Mouse (Mus musculus) hindbrain, embryonic 13.5 days (tissue): ENCODE results near the gene Csnka2ip. TPM values are rescaled to one million over a fixed set of nuclear protein-coding genes. Genes with fewer than 3 reads are reported as not detected.
A peak's percentile ranks its signal among the peaks of the same experiment; 100 is the strongest.

Experiments
- ATAC-seq: fragments of 200-750 bp; cut with Nextera tagmentation; 2 replicates; pipeline ENCODE4 v1.8.0; 2017; ENCODE audit warnings: moderate TSS enrichment; ENCODE audit not compliant: low FRiP score
- H3K27ac ChIP-seq: fragments of 300-500 bp; sonication (generic); 2 replicates; pipeline ENCODE4 v1.5.1; 2015; ENCODE audit warnings: inconsistent platforms, mild to moderate bottlenecking, moderate library complexity
- H3K27me3 ChIP-seq: fragments of 300-500 bp; sonication (generic); 2 replicates; pipeline ENCODE4 v1.6.1; 2015; ENCODE audit warnings: mild to moderate bottlenecking, inconsistent platforms
- H3K36me3 ChIP-seq: fragments of 300-500 bp; sonication (generic); 2 replicates; pipeline ENCODE4 v1.6.1; 2015; ENCODE audit warnings: mild to moderate bottlenecking, inconsistent platforms
- H3K4me1 ChIP-seq: fragments of 300-500 bp; sonication (generic); replicated peaks from 2 replicates; pipeline ENCODE4 v1.6.1; 2015; ENCODE audit warnings: inconsistent platforms
- H3K4me2 ChIP-seq: fragments of 300-500 bp; sonication (generic); 2 replicates; pipeline ENCODE4 v1.6.1; 2015; ENCODE audit warnings: inconsistent platforms, mild to moderate bottlenecking, moderate library complexity
- H3K4me3 ChIP-seq: fragments of 300-500 bp; sonication (generic); 2 replicates; pipeline ENCODE4 v1.5.1; 2015; ENCODE audit warnings: mild to moderate bottlenecking, inconsistent platforms
- H3K9ac ChIP-seq: fragments of 300-500 bp; sonication (generic); 2 replicates; pipeline ENCODE4 v1.6.1; 2015; ENCODE audit warnings: mild to moderate bottlenecking, inconsistent platforms
- H3K9me3 ChIP-seq: fragments of 300-500 bp; sonication (generic); 2 replicates; pipeline ENCODE4 v1.6.1; 2016; ENCODE audit warnings: inconsistent platforms
- WGBS: fragments of 180-500 bp; shearing (Covaris S2); methylation state at CpG from one replicate; pipeline ENCODE4 v1.1.7; 2015; 5-methylcytosine and 5-hydroxymethylcytosine counted together
- polyA plus RNA-seq: library from polyadenylated mRNA; unstranded; fragments of >200 nt; fragmentation: Nextera tagmentation; extraction: Ambion mirVana; gene quantifications from 2 replicates; pipeline ENCODE4 v1.2.1, GENCODE M21; 2015

Csnka2ip gene
- polyA plus RNA-seq, 1 experiment from 2014 or later, result not detected

DNA sequence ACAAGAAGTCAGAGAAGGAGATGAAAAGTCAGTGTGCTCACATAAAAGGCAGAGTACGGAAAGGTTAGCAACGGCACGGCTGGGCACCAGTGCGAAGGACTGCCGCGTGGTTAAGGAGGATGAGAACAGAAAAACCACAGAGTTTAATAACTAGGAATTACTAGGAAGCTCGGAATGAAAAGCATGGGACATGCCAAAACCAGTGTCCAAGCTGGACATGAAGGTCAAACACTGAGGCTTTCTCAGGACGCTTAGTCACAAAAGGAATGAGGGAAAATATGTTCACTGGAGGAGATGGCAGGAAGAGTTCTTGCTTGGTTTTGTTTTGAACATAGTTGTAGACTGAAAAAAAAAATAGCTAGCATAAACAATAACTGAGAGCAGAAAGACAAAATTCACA, 32.7 kb downstream of the Csnka2ip start:
- no peak for ATAC-seq
- H3K9ac ChIP-seq, result no peak overlapping the region
- no peaks in the 10 kb centered on the region for H3K4me1 ChIP-seq
- no peaks in the 10 kb centered on the region for H3K27me3 ChIP-seq
- H3K9me3 ChIP-seq, result no peaks in the 10 kb centered on the region
- H3K36me3 ChIP-seq, result no peaks in the 10 kb centered on the region
- 93% methylated on average over 8 of the region's 8 CpGs for WGBS
- H3K4me2 ChIP-seq, result no peak overlapping the region
- H3K4me3 ChIP-seq, result no peak overlapping the region
- no peak overlapping the region for H3K27ac ChIP-seq

DNA sequence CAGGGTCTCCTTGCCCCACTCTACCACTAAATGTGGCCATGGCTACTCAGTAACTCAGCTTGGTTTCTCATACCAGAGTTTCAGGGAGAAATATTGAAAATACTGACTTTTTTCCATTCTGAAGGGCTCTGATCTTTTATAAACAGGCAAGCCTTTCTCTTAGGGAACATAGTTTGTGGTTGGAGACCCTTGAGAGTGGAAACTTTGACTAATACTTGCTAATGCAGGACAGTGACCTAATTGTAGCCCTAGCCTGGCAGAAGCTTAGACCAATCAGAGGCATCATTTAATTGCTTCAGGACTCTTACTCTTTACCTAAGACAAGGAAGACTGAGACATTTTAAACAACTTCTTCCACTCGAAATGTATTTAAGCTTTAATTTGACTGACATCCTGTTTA, 39.1 kb downstream of the Csnka2ip start:
- H3K27me3 ChIP-seq, result no peaks in the 10 kb centered on the region
- no peaks in the 10 kb centered on the region for H3K36me3 ChIP-seq
- no peaks in the 10 kb centered on the region for H3K4me1 ChIP-seq
- H3K9ac ChIP-seq, result no peak overlapping the region
- 78% methylated on average over 1 of the region's 1 CpGs for WGBS
- ATAC-seq, result no peak
- H3K27ac ChIP-seq, result no peak overlapping the region
- H3K4me2 ChIP-seq, result no peak overlapping the region
- H3K4me3 ChIP-seq, result no peak overlapping the region
- no peaks in the 10 kb centered on the region for H3K9me3 ChIP-seq

DNA sequence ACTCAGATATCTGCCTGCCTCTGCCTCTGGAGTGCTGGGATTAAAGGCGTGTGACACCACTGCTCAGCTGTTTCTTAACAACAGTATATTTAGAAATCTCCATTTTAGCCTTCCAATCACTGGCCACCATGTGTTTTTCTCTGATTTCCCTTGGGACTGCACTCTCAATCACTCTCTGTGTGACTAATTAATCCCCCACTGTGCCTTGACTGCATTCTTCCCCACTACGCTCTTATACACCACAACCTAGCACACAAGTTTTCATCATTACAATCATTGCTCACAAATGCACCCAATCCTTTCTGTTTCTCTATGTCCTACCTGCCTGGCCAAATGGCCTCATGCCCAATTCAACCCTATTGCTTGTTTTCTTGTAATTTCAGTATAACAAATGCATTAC, 43.7 kb downstream of the Csnka2ip start:
- H3K9me3 ChIP-seq, result no peaks in the 10 kb centered on the region
- 37% methylated on average over 2 of the region's 2 CpGs for WGBS
- ATAC-seq, result 0 out of 2 replicates have a peak, but pooled peaks have one; percentile 61
- no peaks in the 10 kb centered on the region for H3K36me3 ChIP-seq
- H3K27me3 ChIP-seq, result no peaks in the 10 kb centered on the region
- H3K27ac ChIP-seq, result no peak overlapping the region
- no peak overlapping the region for H3K9ac ChIP-seq
- H3K4me1 ChIP-seq, result no peaks in the 10 kb centered on the region
- H3K4me3 ChIP-seq, result no peak overlapping the region
- H3K4me2 ChIP-seq, result no peak overlapping the region

DNA sequence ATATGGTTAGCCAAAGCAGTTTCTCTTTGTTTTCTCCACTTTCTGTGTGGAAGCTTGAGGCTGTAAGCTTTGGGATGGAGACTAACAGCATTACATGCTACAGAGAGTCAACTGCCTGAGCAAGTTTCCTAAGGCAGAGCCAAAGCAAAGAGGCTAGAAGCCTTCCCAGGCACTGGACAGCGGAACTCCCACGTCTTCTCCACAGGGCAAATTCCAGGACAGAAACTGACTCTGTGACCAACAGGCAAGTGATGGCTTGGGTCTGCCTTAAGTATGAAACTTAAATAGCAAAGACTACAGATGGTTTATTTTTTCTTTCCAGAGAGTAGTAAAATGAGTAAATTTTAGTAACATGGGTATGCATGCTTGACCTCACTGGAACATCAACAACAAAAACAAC, 75.3 kb downstream of the Csnka2ip start:
- Histone ChIP-seq H3K27me3 (no peaks in the 10 kb centered on the region), H3K36me3 (no peaks in the 10 kb centered on the region), H3K27ac (no peak overlapping the region), H3K4me1 (0 out of 2 replicates have a peak, but pooled peaks cover 2% of the 10 kb centered on the region), H3K4me3 (no peak overlapping the region), H3K9ac (no peak overlapping the region), H3K4me2 (no peak overlapping the region), H3K9me3 (no peaks in the 10 kb centered on the region)
- WGBS, result 88% methylated on average over 2 of the region's 2 CpGs
- ATAC-seq, result no peak

DNA sequence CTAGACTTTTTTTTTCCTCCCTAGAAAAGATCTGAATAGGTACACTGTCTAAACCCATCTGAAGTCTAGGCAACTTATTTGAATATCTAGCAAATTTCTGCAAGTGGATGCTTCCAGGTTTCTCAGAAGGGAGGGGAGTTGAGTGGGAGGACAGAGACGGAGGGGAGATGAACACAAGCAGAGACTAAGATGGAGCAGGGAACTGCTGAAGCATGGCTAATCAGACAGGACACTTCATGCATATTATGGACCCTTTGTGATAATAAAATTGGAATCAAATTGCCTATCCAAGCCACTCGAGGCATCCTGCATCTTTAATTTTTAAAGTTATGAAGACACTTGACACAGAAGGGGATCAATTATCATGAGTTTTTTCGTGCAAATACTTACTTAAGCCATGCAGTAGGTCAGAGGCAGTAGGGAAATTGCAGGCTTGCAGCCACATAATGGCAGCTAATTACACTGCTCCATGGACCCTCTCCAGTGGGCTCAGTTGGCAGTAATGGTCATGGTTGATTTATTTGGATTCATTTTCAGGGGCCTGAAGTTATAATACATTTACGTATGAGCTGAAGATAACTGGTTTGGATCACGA, 78.1 kb downstream of the Csnka2ip start:
- Histone ChIP-seq H3K27ac (no peak overlapping the region), H3K9ac (no peak overlapping the region), H3K4me1 (0 out of 2 replicates have a peak, but pooled peaks cover 2% of the 10 kb centered on the region), H3K4me3 (no peak overlapping the region), H3K9me3 (no peaks in the 10 kb centered on the region), H3K27me3 (no peaks in the 10 kb centered on the region), H3K36me3 (no peaks in the 10 kb centered on the region), H3K4me2 (no peak overlapping the region)
- 32% methylated on average over 5 of the region's 5 CpGs for WGBS
- ATAC-seq, result peak; percentile 87

DNA sequence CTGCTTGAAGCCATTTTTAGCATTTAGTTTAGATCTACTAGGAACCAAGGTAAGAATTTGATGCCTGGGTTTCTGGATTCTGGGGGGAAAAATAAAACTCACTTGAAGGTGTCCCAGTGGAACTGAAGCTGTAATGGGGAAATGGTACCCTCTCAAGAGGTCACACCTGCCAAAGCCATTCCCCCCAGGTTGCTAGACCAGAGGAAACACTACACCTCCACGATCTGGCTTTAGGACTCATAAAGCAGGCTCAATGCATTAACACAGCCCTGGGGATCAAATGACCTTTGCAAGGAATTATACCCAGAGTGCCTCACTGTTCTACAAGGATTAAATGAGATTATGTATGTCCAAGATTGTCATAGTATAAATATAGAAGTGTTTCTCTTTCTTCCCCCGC, 88.8 kb downstream of the Csnka2ip start:
- H3K4me3 ChIP-seq, result no peak overlapping the region
- 78% methylated on average over 2 of the region's 2 CpGs for WGBS
- H3K27me3 ChIP-seq, result no peaks in the 10 kb centered on the region
- H3K9me3 ChIP-seq, result no peaks in the 10 kb centered on the region
- no peaks in the 10 kb centered on the region for H3K4me1 ChIP-seq
- no peak overlapping the region for H3K27ac ChIP-seq
- no peaks in the 10 kb centered on the region for H3K36me3 ChIP-seq
- no peak for ATAC-seq
- no peak overlapping the region for H3K9ac ChIP-seq
- H3K4me2 ChIP-seq, result no peak overlapping the region

Other genes starting within 250 kb of the Csnka2ip start
- 21.3 and 23.5 TPM in 2 replicates for gene 4930453N24Rik, start 168.8 kb upstream of the Csnka2ip start, polyA plus RNA-seq
- 6.1 and 6.7 TPM in 2 replicates for gene Zfp654, start 249.2 kb upstream of the Csnka2ip start, polyA plus RNA-seq
- 68.2 and 72.9 TPM in 2 replicates for gene Cggbp1, start 249.6 kb upstream of the Csnka2ip start, polyA plus RNA-seq